Mouse (Mus musculus) midbrain, embryonic 16.5 days (tissue): Measurements from ENCODE around the gene Aqp1. TPM values are rescaled to one million over a fixed set of nuclear protein-coding genes. Genes with fewer than 3 reads are reported as not detected.

Experiments used
- ATAC-seq: fragments of 200-750 bp; cut with Nextera tagmentation; 2 replicates; pipeline ENCODE4 v1.8.0; 2017; ENCODE audit warnings: moderate TSS enrichment
- H3K27ac ChIP-seq: fragments of 300-500 bp; sonication (generic); 2 replicates; pipeline ENCODE4 v1.5.1; 2014; ENCODE audit warnings: mild to moderate bottlenecking, low read length, mixed read lengths
- H3K27me3 ChIP-seq: fragments of 300-500 bp; sonication (generic); 2 replicates; pipeline ENCODE4 v1.6.1; 2014; ENCODE audit warnings: low read depth, low read length, mixed read lengths; ENCODE audit not compliant: control insufficient read depth, insufficient read depth
- H3K36me3 ChIP-seq: fragments of 300-500 bp; sonication (generic); 2 replicates; pipeline ENCODE4 v1.6.1; 2014; ENCODE audit warnings: mild to moderate bottlenecking, low read length, moderate library complexity, mixed read lengths; ENCODE audit not compliant: control insufficient read depth, insufficient read depth
- H3K4me1 ChIP-seq: fragments of 300-500 bp; sonication (generic); 2 replicates; pipeline ENCODE4 v1.6.1; 2014; ENCODE audit warnings: mild to moderate bottlenecking, low read length, mixed read lengths; ENCODE audit not compliant: control insufficient read depth, insufficient read depth
- H3K4me2 ChIP-seq: fragments of 300-500 bp; sonication (generic); 2 replicates; pipeline ENCODE4 v1.6.1; 2014; ENCODE audit warnings: mild to moderate bottlenecking, low read length, mixed read lengths
- H3K4me3 ChIP-seq: fragments of 300-500 bp; sonication (generic); 2 replicates; pipeline ENCODE4 v1.5.1; 2014; ENCODE audit warnings: low read depth, mild to moderate bottlenecking, low read length, moderate library complexity, mixed read lengths
- H3K9ac ChIP-seq: fragments of 300-500 bp; sonication (generic); 2 replicates; pipeline ENCODE4 v1.6.1; 2014; ENCODE audit warnings: low read depth, low read length, mixed read lengths
- H3K9me3 ChIP-seq: fragments of 300-500 bp; sonication (generic); replicated peaks from 2 replicates; pipeline ENCODE4 v1.6.1; 2014; ENCODE audit warnings: mild to moderate bottlenecking, low read length, mixed read lengths; ENCODE audit not compliant: control insufficient read depth, poor library complexity, severe bottlenecking
- WGBS: fragments of 180-500 bp; shearing (Covaris S2); extraction: QIAGEN DNeasy Blood & Tissue Kit; methylation state at CpG from one replicate; pipeline ENCODE4 v1.1.7; 2014; 5-methylcytosine and 5-hydroxymethylcytosine counted together
- polyA plus RNA-seq: library from polyadenylated mRNA; unstranded; fragments of >200 nt; fragmentation: Nextera tagmentation; extraction: Ambion mirVana; gene quantifications from 2 replicates; pipeline ENCODE4 v1.2.1, GENCODE M21; 2015

The Aqp1 gene
- polyA plus RNA-seq, 1 experiment from 2014 or later = 4.8 TPM

DNA sequence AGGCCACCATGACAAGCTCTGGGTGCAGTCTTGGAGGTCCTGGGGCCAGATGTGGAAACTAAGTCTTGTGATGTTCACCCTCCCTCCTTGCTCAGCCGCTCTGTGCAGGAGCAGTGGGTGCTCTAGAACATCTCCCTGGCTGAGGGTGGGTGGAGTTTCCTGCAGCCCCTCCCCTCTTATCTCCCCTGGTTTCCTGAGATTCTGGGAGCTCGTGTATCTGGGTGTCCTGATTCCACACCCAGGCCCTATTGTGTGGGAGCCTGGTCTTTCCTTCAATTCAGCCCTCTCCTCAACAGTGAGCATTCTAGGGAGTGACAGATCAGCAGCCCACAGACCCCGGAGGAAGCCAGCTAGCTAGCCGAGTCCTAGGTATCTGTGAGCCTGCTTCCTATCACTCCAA, 9.9 kb upstream of the Aqp1 start:
- Histone ChIP-seq H3K36me3 (no peaks in the 10 kb centered on the region), H3K27ac (no peak overlapping the region), H3K4me1 (no peaks in the 10 kb centered on the region; the same call in 1 of the 2 replicates), H3K4me2 (no peak overlapping the region), H3K9me3 (no peaks in the 10 kb centered on the region), H3K9ac (no peak overlapping the region), H3K4me3 (no peak overlapping the region), H3K27me3 (no peaks in the 10 kb centered on the region)
- 83% methylated on average over 4 of the region's 4 CpGs for WGBS
- no peak for ATAC-seq

DNA sequence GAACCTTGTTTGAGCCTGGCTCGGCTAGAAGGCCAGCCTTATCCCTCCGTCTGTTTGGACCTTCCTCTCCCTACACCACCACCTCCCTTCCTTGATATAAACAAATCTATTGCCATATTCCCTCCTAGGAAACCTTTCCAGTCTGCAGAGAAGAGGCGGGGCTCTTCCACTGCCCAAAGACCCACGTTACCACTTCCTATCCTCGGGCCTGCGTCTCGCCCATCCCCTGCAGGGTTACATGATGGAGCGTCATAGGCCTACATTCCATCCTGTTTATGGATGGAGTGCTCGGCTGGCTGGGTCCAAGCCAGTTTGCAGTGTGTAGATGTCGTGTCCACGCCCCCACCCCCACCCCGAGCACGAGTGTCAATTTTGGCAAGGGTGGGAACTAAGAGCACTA, 8.9 kb upstream of the Aqp1 start:
- ATAC-seq = no peak
- no peak overlapping the region for H3K9ac ChIP-seq
- no peak overlapping the region for H3K27ac ChIP-seq
- peaks cover 5% of the 10 kb centered on the region for H3K4me1 ChIP-seq
- H3K27me3 ChIP-seq = no peaks in the 10 kb centered on the region
- no peaks in the 10 kb centered on the region for H3K36me3 ChIP-seq
- no peak overlapping the region for H3K4me3 ChIP-seq
- H3K4me2 ChIP-seq = no peak overlapping the region
- H3K9me3 ChIP-seq = no peaks in the 10 kb centered on the region
- WGBS = 91% methylated on average over 13 of the region's 13 CpGs

DNA sequence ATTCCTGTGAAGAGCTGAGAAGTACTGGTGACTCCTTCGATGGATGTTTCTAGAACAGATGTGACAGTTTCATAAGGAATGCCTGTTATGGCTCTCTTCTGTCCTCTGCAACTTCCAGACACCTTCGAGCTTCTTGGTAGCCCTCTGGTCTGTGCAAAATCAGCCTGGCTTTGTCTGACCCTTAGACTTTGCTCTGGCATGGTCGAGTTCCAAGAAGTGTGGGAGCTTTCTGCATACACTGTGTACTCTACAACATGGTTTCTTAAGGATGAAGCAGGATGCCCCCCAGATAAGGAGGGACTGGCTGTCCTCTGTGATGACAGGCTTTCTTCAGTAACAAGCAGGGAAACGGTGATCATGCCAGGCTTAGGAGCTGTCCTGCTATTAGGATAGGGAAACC, 8.1 kb upstream of the Aqp1 start:
- H3K27ac ChIP-seq = no peak overlapping the region
- peaks cover 5% of the 10 kb centered on the region for H3K4me1 ChIP-seq
- no peak overlapping the region for H3K9ac ChIP-seq
- no peaks in the 10 kb centered on the region for H3K9me3 ChIP-seq
- WGBS = 75% methylated on average over 4 of the region's 4 CpGs
- H3K36me3 ChIP-seq = no peaks in the 10 kb centered on the region
- H3K4me3 ChIP-seq = no peak overlapping the region
- no peak overlapping the region for H3K4me2 ChIP-seq
- H3K27me3 ChIP-seq = no peaks in the 10 kb centered on the region
- ATAC-seq = no peak

DNA sequence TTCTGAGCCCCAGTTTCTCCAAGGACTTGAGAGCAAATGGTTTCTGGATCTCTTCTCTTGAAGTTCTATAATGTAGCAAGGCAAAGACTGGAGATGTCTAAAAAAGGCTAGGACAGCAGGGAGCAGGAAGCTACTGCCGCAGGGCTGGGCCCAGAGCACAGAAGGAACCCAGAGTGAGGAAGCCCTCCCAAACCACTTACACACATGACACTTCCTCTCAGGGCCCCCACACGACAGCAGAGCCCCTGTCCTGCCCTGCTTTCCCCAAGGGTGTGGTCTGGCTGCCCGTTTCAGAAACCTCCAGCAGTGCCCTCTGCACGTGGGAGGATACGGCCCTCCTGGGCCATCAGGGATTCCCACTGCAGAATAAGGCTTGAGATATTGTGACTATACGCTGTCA, 4.9 kb upstream of the Aqp1 start:
- no peak for ATAC-seq
- 72% methylated on average over 6 of the region's 6 CpGs for WGBS
- H3K27ac ChIP-seq = no peak overlapping the region
- no peaks in the 10 kb centered on the region for H3K27me3 ChIP-seq
- no peaks in the 10 kb centered on the region for H3K9me3 ChIP-seq
- H3K36me3 ChIP-seq = no peaks in the 10 kb centered on the region
- H3K4me3 ChIP-seq = no peak overlapping the region
- no peak overlapping the region for H3K4me2 ChIP-seq
- H3K4me1 ChIP-seq = peaks cover 6% of the 10 kb centered on the region
- no peak overlapping the region for H3K9ac ChIP-seq

DNA sequence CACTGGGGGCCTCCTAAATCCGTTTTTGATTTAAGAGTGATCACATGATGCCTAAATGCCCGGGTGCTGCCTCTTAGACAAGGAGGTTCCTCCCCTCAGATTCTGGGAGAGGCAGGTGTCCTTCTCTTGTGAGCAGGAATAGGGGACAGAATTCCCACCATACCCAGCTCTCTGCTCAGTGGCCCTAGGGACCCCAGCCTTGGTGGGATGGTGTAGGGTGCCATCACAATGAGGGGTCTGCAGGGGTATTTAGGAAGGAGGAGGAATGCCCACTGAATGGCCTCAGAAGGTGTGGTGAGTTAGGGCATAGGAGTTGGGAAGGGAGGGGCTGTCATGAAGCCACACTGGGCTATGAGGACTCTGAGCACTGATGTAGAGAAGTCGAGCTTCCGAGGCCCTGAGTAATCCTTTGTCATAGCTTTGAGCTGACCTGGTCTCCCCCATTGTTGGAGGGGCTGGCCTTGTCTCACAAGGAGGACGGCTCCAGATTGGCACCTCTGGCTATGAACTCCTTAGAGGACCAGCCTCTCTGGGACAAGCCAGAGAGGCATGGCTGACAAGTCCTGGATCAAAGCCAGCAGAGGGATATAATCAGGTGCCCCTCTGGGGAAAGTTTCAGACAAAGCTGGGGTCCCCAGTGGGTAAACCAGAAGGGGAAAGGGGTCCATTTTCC, 4.0 kb upstream of the Aqp1 start:
- 0 out of 2 replicates have a peak, but pooled peaks have one; percentile 22 for ATAC-seq
- WGBS = 32% methylated on average over 5 of the region's 5 CpGs
- Histone ChIP-seq H3K36me3 (no peaks in the 10 kb centered on the region), H3K27me3 (no peaks in the 10 kb centered on the region), H3K9me3 (no peaks in the 10 kb centered on the region), H3K9ac (no peak overlapping the region), H3K4me2 (no peak overlapping the region), H3K4me1 (peaks cover 7% of the 10 kb centered on the region), H3K27ac (no peak overlapping the region), H3K4me3 (no peak overlapping the region)

- Histone ChIP-seq H3K27ac (no peak overlapping the region), H3K9ac (no peak overlapping the region), H3K4me1 (peaks cover 7% of the 10 kb centered on the region), H3K9me3 (no peaks in the 10 kb centered on the region), H3K36me3 (no peaks in the 10 kb centered on the region), H3K27me3 (no peaks in the 10 kb centered on the region), H3K4me2 (no peak overlapping the region), H3K4me3 (no peak overlapping the region)
- WGBS = 65% methylated on average over 6 of the region's 6 CpGs
- ATAC-seq = peak; percentile 52; the same call in 1 of the 2 replicates
Measured at GRCm38 (mm10) chr6:55332773-55333109, 3.5 kb upstream of the Aqp1 start.

GRCm38 (mm10) chr6:55337242-55337641, 1.0 kb downstream of the Aqp1 start:
- peaks cover 7% of the 10 kb centered on the region; the same call in 1 of the 2 replicates for H3K4me1 ChIP-seq
- 89% methylated on average over 5 of the region's 5 CpGs for WGBS
- no peaks in the 10 kb centered on the region for H3K27me3 ChIP-seq
- H3K36me3 ChIP-seq = no peaks in the 10 kb centered on the region
- no peak for ATAC-seq
- no peak overlapping the region for H3K9ac ChIP-seq
- no peak overlapping the region for H3K27ac ChIP-seq
- H3K9me3 ChIP-seq = no peaks in the 10 kb centered on the region
- no peak overlapping the region for H3K4me2 ChIP-seq
- H3K4me3 ChIP-seq = no peak overlapping the region

- Histone ChIP-seq H3K27ac (no peak overlapping the region), H3K9ac (no peak overlapping the region), H3K4me2 (no peak overlapping the region), H3K4me3 (no peak overlapping the region), H3K9me3 (no peaks in the 10 kb centered on the region), H3K4me1 (peaks cover 7% of the 10 kb centered on the region; the same call in 1 of the 2 replicates), H3K27me3 (no peaks in the 10 kb centered on the region), H3K36me3 (no peaks in the 10 kb centered on the region)
- ATAC-seq = no peak
- WGBS = 53% methylated on average over 6 of the region's 6 CpGs
Measured at GRCm38 (mm10) chr6:55338077-55338476, 1.8 kb downstream of the Aqp1 start.

DNA sequence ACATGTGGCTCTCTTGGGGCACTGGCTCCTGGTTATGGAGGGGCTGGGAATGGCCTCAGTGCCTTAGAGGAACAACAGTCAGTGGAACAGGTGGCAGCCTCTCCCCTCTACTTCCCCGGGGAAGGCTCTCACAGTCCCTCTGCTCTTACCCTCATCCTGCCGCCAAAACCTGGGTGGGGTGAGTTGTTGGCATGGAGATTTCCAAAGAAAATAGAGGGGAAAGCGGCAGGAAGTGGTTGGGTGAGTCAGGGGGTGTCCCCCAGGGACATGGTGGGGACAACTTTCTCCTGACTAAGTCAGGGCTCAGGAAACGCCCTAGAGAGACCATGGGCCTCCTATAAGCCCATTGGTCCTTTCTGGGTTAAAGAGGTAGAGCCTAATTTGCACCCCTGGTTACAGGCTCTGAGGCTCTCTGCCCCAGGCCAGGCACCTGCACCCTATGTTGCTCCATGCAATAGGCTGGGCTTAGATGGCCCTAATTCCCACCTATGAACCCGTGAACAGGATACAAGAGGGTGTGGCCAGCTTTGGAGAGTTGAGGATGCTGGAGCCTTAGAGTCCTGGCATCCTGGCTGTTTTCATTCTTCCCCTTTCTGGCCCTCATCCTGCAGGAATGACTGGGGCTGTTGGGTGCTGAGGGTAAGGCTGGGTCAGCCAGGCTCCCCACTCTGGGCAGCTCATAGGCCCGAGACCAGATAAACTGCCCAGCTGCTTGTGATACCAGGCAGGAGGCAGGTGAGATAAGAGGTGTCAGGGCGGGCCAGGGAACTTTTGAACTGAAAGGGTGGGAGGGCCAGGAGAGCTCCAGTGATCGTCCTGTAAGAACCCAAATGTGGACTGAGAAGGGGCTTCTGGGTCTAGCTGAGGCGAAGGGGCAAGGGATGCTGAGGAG, 2.9 kb downstream of the Aqp1 start:
- H3K4me3 ChIP-seq = no peak overlapping the region
- no peak for ATAC-seq
- 82% methylated on average over 9 of the region's 9 CpGs for WGBS
- no peak overlapping the region for H3K4me2 ChIP-seq
- no peaks in the 10 kb centered on the region for H3K27me3 ChIP-seq
- H3K36me3 ChIP-seq = no peaks in the 10 kb centered on the region
- H3K9me3 ChIP-seq = no peaks in the 10 kb centered on the region
- H3K27ac ChIP-seq = no peak overlapping the region
- H3K9ac ChIP-seq = no peak overlapping the region
- peaks cover 7% of the 10 kb centered on the region; the same call in 1 of the 2 replicates for H3K4me1 ChIP-seq
